Mouse (Mus musculus) embryonic facial prominence, embryonic 14.5 days (tissue): Measurements from ENCODE around the gene Plekhh1. TPM values are rescaled to one million over a fixed set of nuclear protein-coding genes. Genes with fewer than 3 reads are reported as not detected.

Source experiments
- ATAC-seq: fragments of 200-750 bp; cut with Nextera tagmentation; 2 replicates; pipeline ENCODE4 v1.8.0; 2017; ENCODE audit warnings: low read depth, moderate number of reproducible peaks, moderate TSS enrichment
- DNase-seq: peaks from one replicate; pipeline ENCODE4 v3.0.0-alpha.2; 2015; ENCODE audit warnings: low spot score
- H3K27ac ChIP-seq: fragments of 300-500 bp; sonication (generic); replicated peaks from 2 replicates; pipeline ENCODE4 v1.5.1; 2014; ENCODE audit warnings: low read depth, mild to moderate bottlenecking, low read length, moderate library complexity
- H3K27me3 ChIP-seq: fragments of 300-500 bp; sonication (generic); replicated peaks from 2 replicates; pipeline ENCODE4 v1.6.1; 2014; ENCODE audit warnings: low read length; ENCODE audit not compliant: control insufficient read depth, insufficient read depth
- H3K36me3 ChIP-seq: fragments of 300-500 bp; sonication (generic); 2 replicates; pipeline ENCODE4 v1.6.1; 2014; ENCODE audit warnings: low read length, mixed read lengths; ENCODE audit not compliant: control insufficient read depth, insufficient read depth
- H3K4me1 ChIP-seq: fragments of 300-500 bp; sonication (generic); 2 replicates; pipeline ENCODE4 v1.6.1; 2014; ENCODE audit warnings: antibody characterized with exemption, low read length; ENCODE audit not compliant: control insufficient read depth, insufficient read depth
- H3K4me2 ChIP-seq: fragments of 300-500 bp; sonication (generic); 2 replicates; pipeline ENCODE4 v1.6.1; 2014; ENCODE audit warnings: low read depth, mild to moderate bottlenecking, low read length, moderate library complexity, mixed read lengths
- H3K4me3 ChIP-seq: fragments of 300-500 bp; sonication (generic); 2 replicates; pipeline ENCODE4 v1.5.1; 2014; ENCODE audit warnings: low read depth, mild to moderate bottlenecking, low read length
- H3K9ac ChIP-seq: fragments of 300-500 bp; sonication (generic); 2 replicates; pipeline ENCODE4 v1.6.1; 2014; ENCODE audit warnings: low read depth, mild to moderate bottlenecking, low read length, moderate library complexity, mixed read lengths
- H3K9me3 ChIP-seq: fragments of 300-500 bp; sonication (generic); 2 replicates; pipeline ENCODE4 v1.6.1; 2016; ENCODE audit warnings: low read length; ENCODE audit not compliant: control insufficient read depth
- WGBS: fragments of 180-500 bp; shearing (Covaris S2); extraction: QIAGEN DNeasy Blood & Tissue Kit; methylation state at CpG from one replicate; pipeline ENCODE4 v1.1.7; 2014; 5-methylcytosine and 5-hydroxymethylcytosine counted together
- polyA plus RNA-seq: library from polyadenylated mRNA; unstranded; fragments of >200 nt; fragmentation: Nextera tagmentation; extraction: Ambion mirVana; gene quantifications from 2 replicates; pipeline ENCODE4 v1.2.1, GENCODE M21; 2014

The Plekhh1 gene
- polyA plus RNA-seq, 1 experiment from 2014 or later: 3.5 TPM

DNA sequence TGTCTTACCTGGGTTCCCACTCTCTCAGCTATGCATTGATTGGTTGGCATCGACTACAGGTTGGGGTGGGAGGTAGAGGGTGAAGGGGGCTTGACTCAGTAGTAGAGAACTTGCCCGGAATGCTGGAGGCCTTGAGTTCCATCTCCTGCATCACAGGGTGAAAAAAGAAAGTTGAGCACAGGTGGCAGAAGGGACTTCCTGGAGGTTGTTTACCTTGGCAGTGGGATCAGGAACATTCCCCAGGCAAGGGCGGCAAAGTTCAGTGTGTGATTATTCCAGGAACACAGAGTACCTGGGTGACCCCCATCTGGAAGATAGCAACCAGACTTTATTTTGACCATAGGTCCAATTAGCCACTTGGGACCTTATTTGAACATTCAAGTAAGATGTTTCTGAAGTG, 74.8 kb downstream of the Plekhh1 start:
- Histone ChIP-seq H3K4me3 (no peak overlapping the region), H3K27me3 (no peaks in the 10 kb centered on the region), H3K4me2 (no peak overlapping the region), H3K9ac (no peak overlapping the region), H3K4me1 (no peaks in the 10 kb centered on the region), H3K9me3 (no peaks in the 10 kb centered on the region), H3K27ac (no peak overlapping the region), H3K36me3 (no peaks in the 10 kb centered on the region)
- WGBS: 65% methylated on average over 3 of the region's 3 CpGs
- ATAC-seq (no peak), DNase-seq (no peak)

DNA sequence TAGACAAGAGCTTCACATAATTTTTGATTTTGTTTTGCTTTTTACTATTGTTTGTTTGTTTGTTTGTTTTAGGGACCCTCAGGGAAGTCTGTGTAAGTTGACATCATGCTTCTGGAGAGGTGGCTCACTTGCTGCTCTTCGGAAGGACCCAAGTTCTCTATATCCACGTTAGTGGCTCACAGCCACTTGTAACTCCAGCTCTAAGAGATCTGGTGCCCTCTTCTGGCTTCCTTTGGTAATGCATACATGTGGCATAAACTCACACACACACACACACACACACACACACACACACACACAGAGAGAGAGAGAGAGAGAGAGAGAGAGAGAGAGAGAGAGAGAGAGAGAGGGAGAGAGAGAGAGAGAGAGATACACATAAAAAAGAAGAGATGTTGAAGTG, 75.6 kb downstream of the Plekhh1 start:
- no peaks in the 10 kb centered on the region for H3K36me3 ChIP-seq
- no peak for DNase-seq

DNA sequence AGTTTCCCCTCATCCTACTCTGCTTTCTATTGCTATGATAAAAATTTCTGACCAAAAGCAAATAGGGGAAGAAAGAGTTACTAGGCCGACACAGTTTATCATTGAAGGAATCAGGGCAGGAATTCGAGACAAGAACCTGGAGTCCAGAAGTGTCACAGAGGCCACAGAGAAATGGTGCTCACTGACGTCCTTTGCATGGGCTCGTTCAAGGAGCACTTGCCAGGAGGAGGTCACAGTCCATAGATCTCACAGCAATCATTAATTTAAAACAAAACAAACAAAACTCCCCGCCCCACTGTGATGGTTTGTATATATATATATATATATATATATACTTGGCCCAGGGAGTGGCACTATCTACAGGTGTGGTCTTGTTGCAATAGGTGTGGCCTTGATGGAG, 76.3 kb downstream of the Plekhh1 start:
- no peak overlapping the region for H3K9ac ChIP-seq
- DNase-seq (no peak), ATAC-seq (no peak)
- H3K27ac ChIP-seq: no peak overlapping the region
- H3K9me3 ChIP-seq: no peaks in the 10 kb centered on the region
- no peak overlapping the region for H3K4me3 ChIP-seq
- WGBS: 87% methylated on average over 5 of the region's 5 CpGs
- no peaks in the 10 kb centered on the region for H3K36me3 ChIP-seq
- no peaks in the 10 kb centered on the region for H3K27me3 ChIP-seq
- H3K4me2 ChIP-seq: no peak overlapping the region
- H3K4me1 ChIP-seq: no peaks in the 10 kb centered on the region

More for the DNA sequence above, 75.6 kb downstream of the Plekhh1 start:
- H3K4me3 ChIP-seq: no peak overlapping the region
- no peak overlapping the region for H3K27ac ChIP-seq
- 75% methylated on average over 2 of the region's 2 CpGs for WGBS
- H3K27me3 ChIP-seq: no peaks in the 10 kb centered on the region
- no peak for ATAC-seq
- no peaks in the 10 kb centered on the region for H3K4me1 ChIP-seq
- no peak overlapping the region for H3K9ac ChIP-seq
- H3K9me3 ChIP-seq: no peaks in the 10 kb centered on the region
- no peak overlapping the region for H3K4me2 ChIP-seq

DNA sequence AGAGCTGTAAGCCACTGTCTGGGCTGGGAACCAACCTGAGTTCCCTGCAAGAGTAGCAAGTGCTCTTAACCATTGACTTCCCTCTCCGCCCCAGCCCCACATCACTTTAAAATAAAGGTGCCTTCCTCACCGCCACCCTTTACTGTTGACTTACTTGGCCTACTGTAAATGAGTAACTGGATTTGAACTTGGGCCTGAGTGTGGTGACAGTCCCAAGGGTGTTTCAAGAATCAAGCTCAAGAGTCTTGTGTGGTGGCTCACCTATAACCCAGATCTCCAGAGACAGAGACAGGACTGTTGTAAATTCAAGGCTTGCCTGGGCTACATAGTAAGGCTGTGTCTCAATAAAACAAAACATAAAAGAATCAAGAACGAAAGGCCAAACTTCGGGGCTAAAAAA, 90.0 kb downstream of the Plekhh1 start:
- no peaks in the 10 kb centered on the region for H3K27me3 ChIP-seq
- DNase-seq (no peak), ATAC-seq (no peak)
- H3K9me3 ChIP-seq: no peaks in the 10 kb centered on the region
- no peak overlapping the region for H3K9ac ChIP-seq
- no peak overlapping the region for H3K27ac ChIP-seq
- H3K36me3 ChIP-seq: no peaks in the 10 kb centered on the region
- WGBS: 91% methylated on average over 4 of the region's 4 CpGs
- H3K4me3 ChIP-seq: no peak overlapping the region
- H3K4me2 ChIP-seq: no peak overlapping the region
- H3K4me1 ChIP-seq: no peaks in the 10 kb centered on the region

GRCm38 (mm10) chr12:79122820-79123219, 93.9 kb downstream of the Plekhh1 start:
- Histone ChIP-seq H3K27me3 (no peaks in the 10 kb centered on the region), H3K4me2 (no peak overlapping the region), H3K9ac (no peak overlapping the region), H3K4me1 (no peaks in the 10 kb centered on the region), H3K9me3 (no peaks in the 10 kb centered on the region), H3K4me3 (no peak overlapping the region), H3K36me3 (no peaks in the 10 kb centered on the region), H3K27ac (no peak overlapping the region)
- ATAC-seq (no peak), DNase-seq (peak; percentile 72)
- WGBS: 34% methylated on average over 3 of the region's 3 CpGs

DNA sequence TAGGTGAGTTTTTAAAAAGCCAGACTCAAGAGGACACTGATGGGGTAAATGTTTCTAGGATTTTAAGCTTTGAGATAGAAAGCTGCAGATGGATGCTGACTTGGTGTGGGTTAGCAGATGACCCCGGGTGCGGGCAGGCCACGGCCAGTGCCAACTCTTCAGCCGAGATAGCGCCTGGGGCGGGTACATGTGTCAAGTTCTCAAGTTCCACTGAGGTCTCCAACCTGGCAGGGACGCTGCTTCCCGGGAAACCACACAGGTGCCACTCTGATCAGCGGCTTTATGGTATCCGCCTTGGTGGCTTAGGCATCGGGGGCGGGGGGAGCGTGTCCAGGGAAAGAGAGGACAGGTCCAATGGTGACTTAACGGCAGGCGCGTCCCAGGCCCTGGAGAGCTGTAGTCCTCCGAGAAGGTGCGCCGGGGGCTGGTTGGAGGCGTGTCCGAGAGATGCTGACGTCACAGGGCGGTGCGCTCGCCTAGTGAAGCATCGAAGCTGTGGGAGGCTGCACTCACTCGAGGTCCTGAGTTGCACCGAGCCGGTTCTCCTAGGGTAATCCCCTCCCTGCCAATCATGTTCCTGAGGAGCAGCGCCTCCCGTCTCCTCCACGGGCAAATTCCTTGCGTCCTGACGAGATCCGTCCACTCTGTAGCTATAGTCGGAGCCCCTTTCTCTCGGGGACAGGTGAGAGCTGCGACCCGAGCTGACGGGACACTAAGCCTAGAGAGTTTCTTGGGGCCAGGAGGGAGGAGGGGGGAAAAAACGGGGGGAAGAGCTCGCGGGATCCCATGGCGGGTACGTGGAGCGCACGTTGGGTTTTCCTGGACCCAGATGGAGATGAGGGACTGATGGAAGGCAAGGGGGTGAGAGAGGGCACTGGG, 101.6 kb downstream of the Plekhh1 start, which contains the start of gene Arg2:
TSS of gene Arg2 (plus strand) at position 479 of the 879 bp plus-strand sequence.
- under 1% methylated on average over 42 of the region's 47 CpGs for WGBS
- no peaks in the 10 kb centered on the region for H3K9me3 ChIP-seq
- no peaks in the 10 kb centered on the region for H3K36me3 ChIP-seq
- peak; percentile 95 for ATAC-seq
- H3K27me3 ChIP-seq: peaks cover 41% of the 10 kb centered on the region
- no peaks in the 10 kb centered on the region for H3K4me1 ChIP-seq
- DNase-seq: peak; percentile 89
- H3K4me2 ChIP-seq: peak within 1 kb of the TSS; percentile 97
- peak within 1 kb of the TSS; percentile 50 for H3K4me3 ChIP-seq
- H3K9ac ChIP-seq: peak within 1 kb of the TSS; percentile 58
- no peak within 1 kb of the TSS for H3K27ac ChIP-seq

Other genes with a start within 250 kb of the Plekhh1 start
- 62.2 and 69.5 TPM in 2 replicates for gene Atp6v1d, start 167.5 kb upstream of the Plekhh1 start, polyA plus RNA-seq
- 184 and 201 TPM in 2 replicates for gene Eif2s1, start 167.3 kb upstream of the Plekhh1 start, polyA plus RNA-seq
- gene Plek2, start 122.2 kb upstream of the Plekhh1 start, polyA plus RNA-seq: 5.9 and 6.6 TPM in 2 replicates
- gene Tmem229b, start 21.5 kb upstream of the Plekhh1 start, polyA plus RNA-seq: 8.1 and 9.5 TPM in 2 replicates
- 20.1 and 24.5 TPM in 2 replicates for gene Pigh, start 60.5 kb downstream of the Plekhh1 start, polyA plus RNA-seq
- 2.2 and 2.9 TPM in 2 replicates for gene Arg2, start 101.6 kb downstream of the Plekhh1 start, polyA plus RNA-seq
- 86.7 and 91.5 TPM in 2 replicates for gene Vti1b, start 143.5 kb downstream of the Plekhh1 start, polyA plus RNA-seq
- 25.7 and 27.9 TPM in 2 replicates for gene Rdh11, start 163.1 kb downstream of the Plekhh1 start, polyA plus RNA-seq
- gene Rdh12, start 179.8 kb downstream of the Plekhh1 start, polyA plus RNA-seq: 6.8 and 6.9 TPM in 2 replicates